Mouse (Mus musculus) retina, postnatal 7 days (tissue): ENCODE measurements around the gene Gpr132.
"Not testable (repeated sequence)": the region's sequence is repeated elsewhere in the genome, so short reads cannot be mapped to it uniquely, and the experiment has no call there.

Experiments
- DNase-seq: peaks from one replicate; pipeline ENCODE4 v3.0.0-alpha.2; 2012; ENCODE audit warnings: low read depth, low spot score

Gpr132 gene

GRCm38 (mm10) chr12:112821216-112821615, 46.8 kb downstream of the Gpr132 start:
- peak; percentile 47 for DNase-seq

- DNase-seq: no peak
Measured at GRCm38 (mm10) chr12:112820401-112820999, 47.5 kb downstream of the Gpr132 start.

- DNase-seq: no peak
Measured at GRCm38 (mm10) chr12:112819057-112819662, 48.9 kb downstream of the Gpr132 start.

- not testable (repeated sequence) for DNase-seq
Measured at GRCm38 (mm10) chr12:112816866-112817265, 51.2 kb downstream of the Gpr132 start.

- DNase-seq: no peak
Measured at GRCm38 (mm10) chr12:112816294-112816693, 51.7 kb downstream of the Gpr132 start.

- no peak for DNase-seq
Measured at GRCm38 (mm10) chr12:112814682-112815470, 53.2 kb downstream of the Gpr132 start.

- DNase-seq: no peak
Measured at GRCm38 (mm10) chr12:112813370-112813769, 54.7 kb downstream of the Gpr132 start.

GRCm38 (mm10) chr12:112810092-112810885, 57.7 kb downstream of the Gpr132 start:
- no peak for DNase-seq

- no peak for DNase-seq
Measured at GRCm38 (mm10) chr12:112809641-112810040, 58.4 kb downstream of the Gpr132 start.

GRCm38 (mm10) chr12:112808587-112809364, 59.3 kb downstream of the Gpr132 start, which contains the start of gene Clba1:
TSS of gene Clba1 (plus strand) at chr12:112808937.
- DNase-seq: peak; percentile 89

GRCm38 (mm10) chr12:112808212-112808586, 59.8 kb downstream of the Gpr132 start:
- no peak for DNase-seq

GRCm38 (mm10) chr12:112807796-112808195, 60.2 kb downstream of the Gpr132 start:
- no peak for DNase-seq

- DNase-seq: no peak
Measured at GRCm38 (mm10) chr12:112806044-112806443, 62.0 kb downstream of the Gpr132 start.

GRCm38 (mm10) chr12:112804046-112804445, 64.0 kb downstream of the Gpr132 start:
- no peak for DNase-seq

- no peak for DNase-seq
Measured at GRCm38 (mm10) chr12:112802917-112803316, 65.1 kb downstream of the Gpr132 start.

- no peak for DNase-seq
Measured at GRCm38 (mm10) chr12:112801864-112802846, 65.9 kb downstream of the Gpr132 start, which contains the start of gene Ahnak2. TSS of gene Ahnak2 (minus strand) at chr12:112802657.
